Mouse (Mus musculus) forebrain, embryonic 16.5 days (tissue): Measurements from ENCODE around the gene Rps19bp1. TPM values are rescaled to one million over a fixed set of nuclear protein-coding genes. Genes with fewer than 3 reads are reported as not detected.
A peak's percentile ranks its signal among the peaks of the same experiment; 100 is the strongest.

ENCODE experiments used
- ATAC-seq: fragments of 200-750 bp; cut with Nextera tagmentation; 2 replicates; pipeline ENCODE4 v1.8.0; 2017; ENCODE audit warnings: mild to moderate bottlenecking, moderate library complexity
- H3K27ac ChIP-seq: fragments of 300-500 bp; sonication (generic); 2 replicates; pipeline ENCODE4 v1.5.1; 2014; ENCODE audit warnings: low read length, control low read depth
- H3K27me3 ChIP-seq: fragments of 300-500 bp; sonication (generic); replicated peaks from 2 replicates; pipeline ENCODE4 v1.6.1; 2014; ENCODE audit warnings: low read length; ENCODE audit not compliant: control insufficient read depth, insufficient read depth
- H3K36me3 ChIP-seq: fragments of 300-500 bp; sonication (generic); 2 replicates; pipeline ENCODE4 v1.6.1; 2014; ENCODE audit not compliant: control insufficient read depth, insufficient read depth
- H3K4me1 ChIP-seq: fragments of 300-500 bp; sonication (generic); replicated peaks from 2 replicates; pipeline ENCODE4 v1.6.1; 2014; ENCODE audit warnings: low read length; ENCODE audit not compliant: control insufficient read depth, insufficient read depth
- H3K4me2 ChIP-seq: fragments of 300-500 bp; sonication (generic); 2 replicates; pipeline ENCODE4 v1.6.1; 2014; ENCODE audit warnings: mild to moderate bottlenecking, low read length, control low read depth
- H3K4me3 ChIP-seq: fragments of 300-500 bp; sonication (generic); replicated peaks from 2 replicates; pipeline ENCODE4 v1.5.1; 2014; ENCODE audit warnings: mild to moderate bottlenecking, low read length, control low read depth
- H3K9ac ChIP-seq: fragments of 300-500 bp; sonication (generic); replicated peaks from 2 replicates; pipeline ENCODE4 v1.6.1; 2014; ENCODE audit warnings: low read depth, low read length, control low read depth
- H3K9me3 ChIP-seq: fragments of 300-500 bp; sonication (generic); 2 replicates; pipeline ENCODE4 v1.6.1; 2016; ENCODE audit warnings: low read length; ENCODE audit not compliant: control insufficient read depth
- WGBS: fragments of 180-500 bp; shearing (Covaris S2); extraction: QIAGEN DNeasy Blood & Tissue Kit; methylation state at CpG from one replicate; pipeline ENCODE4 v1.1.7; 2014; 5-methylcytosine and 5-hydroxymethylcytosine counted together
- polyA plus RNA-seq: library from polyadenylated mRNA; unstranded; fragments of >200 nt; fragmentation: Nextera tagmentation; extraction: Ambion mirVana; gene quantifications from 2 replicates; pipeline ENCODE4 v1.2.1, GENCODE M21; 2015

Gene Rps19bp1
- 60.6 and 65.5 TPM in 2 replicates for polyA plus RNA-seq

- Histone ChIP-seq H3K9ac (peak within 1 kb of the TSS; percentile 70), H3K36me3 (no peaks in the 10 kb centered on the region), H3K27ac (0 out of 2 replicates have a peak within 1 kb of the TSS, but pooled peaks have one; percentile 41), H3K4me3 (peak within 1 kb of the TSS; percentile 67), H3K27me3 (no peaks in the 10 kb centered on the region), H3K4me1 (peaks cover 23% of the 10 kb centered on the region), H3K9me3 (no peaks in the 10 kb centered on the region), H3K4me2 (peak within 1 kb of the TSS; percentile 73)
- ATAC-seq, result peak; percentile 94
- whole genome bisulfite sequencing, result 1% methylated on average over 66 of the region's 66 CpGs
These were observed at the start of gene Rps19bp1 for GRCm38 (mm10) chr15:80263610-80264575. TSS of gene Rps19bp1 (minus strand) at chr15:80264315.

- H3K27me3 ChIP-seq, result no peaks in the 10 kb centered on the region
- no peaks in the 10 kb centered on the region for H3K4me1 ChIP-seq
- 72% methylated on average over 8 of the region's 8 CpGs for WGBS
- H3K36me3 ChIP-seq, result no peaks in the 10 kb centered on the region
- H3K9me3 ChIP-seq, result no peaks in the 10 kb centered on the region
- no peak overlapping the region for H3K9ac ChIP-seq
- no peak overlapping the region for H3K4me3 ChIP-seq
- no peak overlapping the region for H3K27ac ChIP-seq
- no peak for ATAC-seq
- H3K4me2 ChIP-seq, result no peak overlapping the region
These were observed 42.0 kb upstream of the Rps19bp1 start for GRCm38 (mm10) chr15:80306146-80306545.

GRCm38 (mm10) chr15:80304188-80304587 lies 40.1 kb upstream of the Rps19bp1 start:
- ATAC-seq, result no peak
- Histone ChIP-seq H3K36me3 (no peaks in the 10 kb centered on the region), H3K9ac (no peak overlapping the region), H3K27ac (no peak overlapping the region), H3K4me3 (no peak overlapping the region), H3K4me1 (no peaks in the 10 kb centered on the region), H3K9me3 (no peaks in the 10 kb centered on the region), H3K27me3 (no peaks in the 10 kb centered on the region), H3K4me2 (no peak overlapping the region)
- WGBS, result 78% methylated on average over 12 of the region's 12 CpGs

- no peak for ATAC-seq
- Histone ChIP-seq H3K4me3 (no peak overlapping the region), H3K4me2 (no peak overlapping the region), H3K9ac (no peak overlapping the region), H3K4me1 (no peaks in the 10 kb centered on the region), H3K9me3 (no peaks in the 10 kb centered on the region), H3K36me3 (no peaks in the 10 kb centered on the region), H3K27ac (no peak overlapping the region), H3K27me3 (no peaks in the 10 kb centered on the region)
- 77% methylated on average over 14 of the region's 14 CpGs for WGBS
These were observed 39.7 kb upstream of the Rps19bp1 start for GRCm38 (mm10) chr15:80303779-80304178.

GRCm38 (mm10) chr15:80297146-80297545 lies 33.0 kb upstream of the Rps19bp1 start:
- Histone ChIP-seq H3K27me3 (no peaks in the 10 kb centered on the region), H3K4me3 (no peak overlapping the region), H3K9ac (no peak overlapping the region), H3K4me2 (no peak overlapping the region), H3K4me1 (no peaks in the 10 kb centered on the region), H3K36me3 (no peaks in the 10 kb centered on the region), H3K27ac (no peak overlapping the region), H3K9me3 (no peaks in the 10 kb centered on the region)
- WGBS, result 100% methylated on average over 1 of the region's 1 CpGs
- no peak for ATAC-seq

GRCm38 (mm10) chr15:80289436-80289835 lies 25.3 kb upstream of the Rps19bp1 start:
- Histone ChIP-seq H3K4me3 (no peak overlapping the region), H3K4me2 (no peak overlapping the region), H3K27me3 (peaks cover 37% of the 10 kb centered on the region), H3K36me3 (no peaks in the 10 kb centered on the region), H3K9ac (no peak overlapping the region), H3K4me1 (peaks cover 6% of the 10 kb centered on the region), H3K9me3 (no peaks in the 10 kb centered on the region), H3K27ac (no peak overlapping the region)
- WGBS, result 11% methylated on average over 10 of the region's 10 CpGs
- no peak for ATAC-seq

GRCm38 (mm10) chr15:80288036-80288435 lies 23.9 kb upstream of the Rps19bp1 start:
- Histone ChIP-seq H3K9me3 (no peaks in the 10 kb centered on the region), H3K4me2 (peak overlapping the region; percentile 91), H3K27ac (no peak overlapping the region), H3K27me3 (peaks cover 37% of the 10 kb centered on the region), H3K4me3 (peak overlapping the region; percentile 62), H3K9ac (peak overlapping the region; percentile 67), H3K4me1 (peaks cover 6% of the 10 kb centered on the region), H3K36me3 (no peaks in the 10 kb centered on the region)
- WGBS, result under 1% methylated on average over 23 of the region's 23 CpGs
- no peak for ATAC-seq

GRCm38 (mm10) chr15:80286851-80287415 lies 22.8 kb upstream of the Rps19bp1 start, which contains the start of gene Cacna1i:
TSS of gene Cacna1i (plus strand) at chr15:80287238.
- Histone ChIP-seq H3K4me3 (peak within 1 kb of the TSS; percentile 62), H3K27me3 (peaks cover 37% of the 10 kb centered on the region), H3K4me1 (peaks cover 6% of the 10 kb centered on the region), H3K9me3 (no peaks in the 10 kb centered on the region), H3K27ac (no peak within 1 kb of the TSS), H3K9ac (peak within 1 kb of the TSS; percentile 67), H3K4me2 (peak within 1 kb of the TSS; percentile 91), H3K36me3 (no peaks in the 10 kb centered on the region)
- ATAC-seq, result peak; percentile 86
- WGBS, result under 1% methylated on average over 48 of the region's 50 CpGs

- Histone ChIP-seq H3K4me2 (no peak overlapping the region), H3K27me3 (peaks cover 3% of the 10 kb centered on the region), H3K9ac (no peak overlapping the region), H3K4me1 (0 out of 2 replicates have a peak, but pooled peaks cover 3% of the 10 kb centered on the region), H3K4me3 (no peak overlapping the region), H3K9me3 (no peaks in the 10 kb centered on the region), H3K36me3 (no peaks in the 10 kb centered on the region), H3K27ac (no peak overlapping the region)
- WGBS, result 22% methylated on average over 6 of the region's 6 CpGs
- ATAC-seq, result no peak
These were observed 16.5 kb upstream of the Rps19bp1 start for GRCm38 (mm10) chr15:80280646-80281045.
